Mouse (Mus musculus) megakaryocyte, embryonic 14.5 days (primary cell): Measurements from ENCODE around the gene Mmp28.

Source experiments
- FLI1 ChIP-seq: IDR thresholded peaks from 2 replicates; pipeline ENCODE4 v1.6.1; 2012; ENCODE audit warnings: low read length, inconsistent platforms, mixed read lengths
- GATA1 ChIP-seq: IDR thresholded peaks from 3 replicates; pipeline ENCODE4 v1.6.1; 2012; ENCODE audit warnings: mixed read lengths, low read length, inconsistent platforms, borderline replicate concordance

- TF ChIP-seq GATA1 (no peak), FLI1 (no peak)
These were observed 30.3 kb downstream of the Mmp28 start for GRCm38 (mm10) chr11:83432533-83432932.
